Mouse (Mus musculus) cerebral cortex, adult 2 months (tissue): ENCODE results near the gene Cyfip1.

Experiments used
- WGBS: fragments of 180-500 bp; shearing (Covaris S2); methylation state at CpG from one replicate; pipeline ENCODE4 v1.1.7; 2018; 5-methylcytosine and 5-hydroxymethylcytosine counted together

Cyfip1 gene

GRCm38 (mm10) chr7:55865750-55866416 is 24.3 kb downstream of the Cyfip1 start:
- 48% methylated on average over 8 of the region's 8 CpGs for WGBS

- WGBS, result 71% methylated on average over 7 of the region's 7 CpGs
Measured at GRCm38 (mm10) chr7:55868247-55868646, 26.7 kb downstream of the Cyfip1 start.

- 80% methylated on average over 3 of the region's 3 CpGs for WGBS
Measured at GRCm38 (mm10) chr7:55869220-55869619, 27.7 kb downstream of the Cyfip1 start.

DNA sequence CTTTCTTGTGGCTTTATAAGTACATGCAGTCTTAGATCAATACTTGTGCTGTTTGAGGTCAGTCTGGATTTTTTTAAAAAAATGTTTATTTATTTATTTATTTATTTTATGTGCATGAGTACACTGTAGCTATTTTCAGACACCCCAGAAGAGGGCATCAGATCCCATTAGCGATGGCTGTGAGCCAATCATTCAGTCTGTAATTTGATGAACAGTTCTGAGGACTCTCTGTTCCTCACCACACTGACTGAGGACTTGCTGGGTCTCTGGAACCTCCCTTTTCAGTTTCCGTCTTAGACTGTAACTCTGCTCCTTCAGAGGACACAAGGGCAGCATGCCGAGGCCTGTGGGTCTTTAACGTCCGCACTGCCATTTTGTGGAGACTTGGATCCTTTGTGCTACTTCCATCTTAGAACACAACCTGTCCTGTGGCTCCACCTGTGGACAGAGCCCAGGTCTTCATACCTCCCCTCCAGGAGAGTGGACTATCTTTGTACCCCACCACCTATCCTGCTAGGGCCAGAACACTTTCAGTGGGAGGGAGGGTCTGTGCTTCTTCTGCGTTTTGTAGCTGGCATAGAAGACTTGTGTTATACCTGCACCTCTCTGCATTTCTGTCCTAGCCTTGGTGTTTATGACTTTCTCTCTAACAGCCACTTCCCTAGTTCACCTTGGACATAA is 28.9 kb downstream of the Cyfip1 start:
- 69% methylated on average over 6 of the region's 6 CpGs for WGBS

DNA sequence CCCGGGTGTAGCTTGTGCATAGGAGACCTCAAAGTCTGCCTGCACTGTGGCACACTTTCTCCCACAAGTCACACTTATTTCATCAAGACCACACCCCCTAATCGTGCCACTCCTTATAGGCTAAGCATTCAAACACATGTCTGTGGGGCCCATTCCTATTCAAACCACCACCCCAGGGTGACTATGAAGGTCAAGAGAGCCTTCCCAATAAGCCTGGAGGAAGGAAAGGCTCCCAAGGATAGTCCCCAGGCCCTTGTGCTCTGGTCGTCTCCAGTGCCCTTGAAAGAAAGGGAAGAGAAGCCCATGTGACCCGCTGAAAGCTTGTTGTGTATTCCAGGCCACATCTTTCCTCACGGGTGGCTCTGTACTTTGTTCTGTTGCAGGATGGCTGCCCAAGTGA is 29.9 kb downstream of the Cyfip1 start:
- WGBS, result 72% methylated on average over 5 of the region's 5 CpGs

GRCm38 (mm10) chr7:55874703-55875102 is 33.2 kb downstream of the Cyfip1 start:
- 86% methylated on average over 7 of the region's 7 CpGs for WGBS

GRCm38 (mm10) chr7:55877721-55878120 is 36.2 kb downstream of the Cyfip1 start:
- WGBS, result 55% methylated on average over 10 of the region's 10 CpGs

DNA sequence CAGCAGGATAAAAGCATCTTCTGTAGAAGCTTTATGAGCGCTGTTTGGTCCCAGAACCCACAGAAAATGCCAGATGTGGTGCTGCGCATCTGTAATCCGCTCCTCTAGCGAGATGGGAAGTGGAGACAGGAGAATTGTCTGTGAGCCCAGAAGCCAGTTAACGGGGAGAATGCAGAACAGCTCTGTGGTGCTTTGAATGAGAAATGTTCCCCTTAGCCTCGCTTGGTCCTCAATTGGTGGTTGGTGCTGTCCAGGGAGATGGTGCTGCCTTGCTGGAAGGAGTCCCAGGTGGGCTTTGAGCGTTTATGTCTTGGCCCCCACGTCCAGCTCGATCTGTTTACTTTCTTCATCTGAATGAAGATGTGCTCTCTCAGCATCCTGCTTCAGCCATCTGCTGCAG is 39.3 kb downstream of the Cyfip1 start:
- 50% methylated on average over 9 of the region's 9 CpGs for WGBS

GRCm38 (mm10) chr7:55888603-55889002 is 47.1 kb downstream of the Cyfip1 start:
- WGBS, result 86% methylated on average over 4 of the region's 4 CpGs

DNA sequence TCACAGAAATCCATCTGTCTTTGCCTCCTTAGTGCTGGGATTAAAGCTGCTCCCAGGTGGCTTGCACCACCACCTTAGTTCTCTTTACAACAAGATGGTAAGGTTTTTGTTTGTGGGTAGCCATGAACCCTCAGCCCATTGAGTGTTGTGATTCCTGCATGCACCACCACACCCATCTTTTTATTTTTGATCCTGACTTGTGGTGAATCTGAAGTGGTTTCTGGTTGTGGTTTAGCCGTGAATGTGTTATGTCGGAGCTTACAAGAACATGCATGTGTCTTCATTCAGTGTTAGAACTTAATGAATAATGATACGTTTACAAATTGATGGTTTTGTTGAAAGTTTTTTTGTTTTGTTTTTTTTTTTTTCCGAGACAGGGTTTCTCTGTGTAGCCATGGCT is 48.5 kb downstream of the Cyfip1 start:
- WGBS, result 83% methylated on average over 4 of the region's 4 CpGs

DNA sequence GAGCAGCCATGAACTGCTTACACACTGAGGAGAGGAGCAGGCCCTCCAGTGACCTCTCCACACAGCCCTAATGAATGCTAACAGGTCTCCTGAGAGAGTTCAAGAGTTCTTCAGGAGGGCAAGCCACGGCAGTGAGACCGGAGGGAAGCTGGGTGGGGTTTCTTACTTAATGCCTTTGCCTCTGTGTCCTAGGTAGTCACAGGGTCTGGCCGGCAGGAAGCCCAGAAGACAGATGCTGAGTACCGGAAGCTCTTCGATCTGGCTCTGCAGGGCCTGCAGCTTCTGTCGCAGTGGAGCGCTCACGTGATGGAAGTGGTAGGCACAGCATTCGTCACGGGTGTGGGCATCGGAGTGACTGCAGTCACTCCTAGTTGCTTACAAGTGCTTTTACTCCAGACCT is 50.3 kb downstream of the Cyfip1 start:
- 61% methylated on average over 11 of the region's 11 CpGs for WGBS

DNA sequence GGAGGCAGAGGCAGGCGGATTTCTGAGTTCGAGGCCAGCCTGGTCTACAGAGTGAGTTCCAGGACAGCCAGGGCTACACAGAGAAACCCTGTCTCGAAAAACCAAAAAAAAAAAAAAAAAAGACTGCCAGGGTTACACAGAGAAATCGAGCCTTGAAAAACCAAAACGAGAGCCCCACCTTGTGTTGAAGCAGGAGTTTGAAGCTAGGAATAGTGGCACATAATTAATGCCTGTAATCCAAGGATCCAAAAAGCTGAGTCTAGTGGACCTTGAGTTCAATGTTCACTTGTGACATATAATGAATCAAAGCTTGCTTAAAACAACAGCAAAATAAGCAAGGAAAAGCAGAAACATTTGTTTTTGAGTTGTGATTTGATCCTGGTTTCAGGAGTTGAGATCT is 62.2 kb downstream of the Cyfip1 start:
- 62% methylated on average over 5 of the region's 5 CpGs for WGBS

DNA sequence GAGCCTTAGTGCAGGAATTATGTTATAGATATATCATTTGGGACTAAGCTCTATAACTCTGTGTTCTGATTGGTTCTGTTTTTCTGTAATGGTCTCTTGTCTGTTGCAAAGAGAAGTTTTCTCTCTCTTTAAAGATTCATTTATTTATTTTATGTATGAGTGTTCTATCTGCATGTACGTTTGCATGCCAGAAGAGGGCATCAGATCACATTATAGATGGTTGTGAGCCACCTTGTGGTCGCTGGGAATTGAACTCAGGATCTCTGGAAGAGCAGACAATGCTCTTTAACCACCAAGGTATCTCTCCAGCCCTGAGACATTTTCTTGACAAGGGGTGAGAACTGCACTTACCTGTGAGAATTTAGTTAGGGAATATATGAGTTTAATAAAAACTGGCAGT is 63.9 kb downstream of the Cyfip1 start:
- whole genome bisulfite sequencing, result 74% methylated on average over 2 of the region's 2 CpGs

DNA sequence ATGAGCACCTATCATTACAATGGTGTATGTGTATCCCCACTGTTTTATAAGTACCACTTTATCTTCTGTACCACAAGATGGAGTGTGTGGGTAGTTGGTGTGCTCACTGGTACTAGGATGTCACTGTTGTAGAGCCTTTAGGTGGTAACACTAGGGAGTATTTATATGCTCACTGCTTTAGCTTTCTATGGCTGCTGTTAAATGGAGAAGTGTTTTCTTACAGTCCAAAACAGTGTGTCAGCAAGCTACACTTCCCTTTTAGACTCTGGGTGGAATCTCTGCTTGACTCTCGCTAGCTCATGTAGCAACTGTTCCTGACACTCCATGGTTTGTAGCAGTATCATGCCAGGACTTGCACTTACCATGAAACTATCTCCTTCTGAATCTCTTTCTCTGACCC is 68.0 kb downstream of the Cyfip1 start:
- 89% methylated on average over 1 of the region's 1 CpGs for WGBS

- WGBS, result 56% methylated on average over 2 of the region's 2 CpGs
Measured at GRCm38 (mm10) chr7:55910356-55910755, 68.8 kb downstream of the Cyfip1 start.

DNA sequence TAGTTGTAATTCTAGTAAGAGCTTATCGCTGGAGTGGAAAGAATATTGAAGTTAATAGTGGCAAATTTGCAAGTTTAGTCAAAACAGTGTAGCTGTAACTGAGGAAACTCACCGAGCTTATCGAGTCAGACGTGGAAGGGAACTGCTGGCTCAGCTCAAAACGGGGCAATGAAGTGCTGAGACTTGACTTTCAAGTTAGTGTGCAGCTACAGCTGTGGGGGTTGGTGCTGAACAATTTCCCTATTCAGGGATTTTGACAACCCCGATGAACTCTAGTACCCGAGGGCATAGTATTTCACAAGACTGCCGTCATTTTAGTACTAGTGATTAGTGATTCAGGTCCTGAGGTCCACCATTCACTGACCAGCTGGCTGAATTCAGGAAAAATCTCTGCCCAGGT is 69.8 kb downstream of the Cyfip1 start:
- 69% methylated on average over 8 of the region's 8 CpGs for WGBS

- whole genome bisulfite sequencing, result 98% methylated on average over 5 of the region's 5 CpGs
Measured at GRCm38 (mm10) chr7:55912118-55912517, 70.6 kb downstream of the Cyfip1 start.

DNA sequence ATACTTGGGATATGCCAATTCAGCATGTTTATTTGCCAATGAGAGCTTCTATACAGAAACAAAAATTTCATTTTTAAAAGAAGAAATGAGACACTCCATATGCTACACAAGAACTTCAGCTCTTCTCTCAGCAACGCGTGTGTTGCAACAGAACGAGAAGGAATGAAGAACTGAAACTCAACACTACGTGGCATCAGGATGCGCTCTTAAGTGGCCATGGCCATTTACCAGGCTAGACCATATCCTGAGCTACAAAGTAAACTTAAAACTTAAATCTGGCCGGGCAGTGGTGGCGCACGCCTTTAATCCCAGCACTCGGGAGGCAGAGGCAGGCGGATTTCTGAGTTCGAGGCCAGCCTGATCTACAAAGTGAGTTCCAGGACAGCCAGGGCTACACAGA is 76.8 kb downstream of the Cyfip1 start:
- 95% methylated on average over 11 of the region's 11 CpGs for WGBS

GRCm38 (mm10) chr7:55927262-55927661 is 85.7 kb downstream of the Cyfip1 start:
- 91% methylated on average over 4 of the region's 4 CpGs for WGBS

DNA sequence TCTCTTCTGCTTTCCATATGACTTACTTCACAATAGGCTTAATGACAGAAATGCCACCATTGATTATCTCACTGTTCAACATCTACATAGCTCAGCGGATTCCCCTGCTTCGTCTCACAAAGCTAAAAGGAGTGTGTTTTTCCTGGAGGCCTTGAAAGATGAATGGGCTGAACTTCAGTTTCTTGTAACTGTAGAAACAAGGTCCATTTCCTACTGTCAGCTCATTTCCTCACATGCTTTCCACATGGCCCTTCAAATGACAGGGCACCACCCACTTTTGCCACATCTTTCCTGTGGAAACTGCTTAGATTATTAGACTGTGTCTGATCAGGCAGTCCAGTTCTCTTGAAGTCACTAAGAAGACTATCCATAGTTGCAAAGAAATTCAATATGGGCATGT is 87.1 kb downstream of the Cyfip1 start:
- WGBS, result 86% methylated on average over 2 of the region's 2 CpGs

DNA sequence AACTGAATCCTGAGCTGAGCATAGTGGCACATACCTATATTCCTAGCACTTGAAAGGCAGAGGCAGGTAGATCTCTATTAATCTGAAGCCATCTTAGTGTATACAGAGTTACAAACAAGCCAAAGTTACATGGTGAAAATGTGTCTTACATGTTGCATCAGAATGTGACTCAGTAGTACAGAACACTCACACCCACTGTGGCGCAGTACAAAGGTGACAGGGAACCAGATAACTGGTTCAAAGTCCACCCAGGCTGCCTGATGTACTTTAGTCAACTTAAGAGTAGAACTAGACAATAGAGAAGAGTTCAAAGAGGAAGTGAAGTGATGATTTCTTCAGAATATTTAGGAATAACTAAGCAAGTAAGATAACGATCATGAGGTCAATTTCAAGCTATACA is 93.5 kb downstream of the Cyfip1 start:
- 92% methylated on average over 2 of the region's 2 CpGs for WGBS

- 81% methylated on average over 4 of the region's 4 CpGs for whole genome bisulfite sequencing
Measured at GRCm38 (mm10) chr7:55938341-55938740, 96.8 kb downstream of the Cyfip1 start.

GRCm38 (mm10) chr7:55956054-55956453 is 114.5 kb downstream of the Cyfip1 start:
- WGBS, result 98% methylated on average over 2 of the region's 2 CpGs

GRCm38 (mm10) chr7:55957178-55957577 is 115.6 kb downstream of the Cyfip1 start:
- 78% methylated on average over 3 of the region's 3 CpGs for WGBS
